Mouse (Mus musculus): Measurements from ENCODE around the gene Vmn2r22.
"Not testable (repeated sequence)": the region's sequence is repeated elsewhere in the genome, so short reads cannot be mapped to it uniquely, and the experiment has no call there.

DNA sequence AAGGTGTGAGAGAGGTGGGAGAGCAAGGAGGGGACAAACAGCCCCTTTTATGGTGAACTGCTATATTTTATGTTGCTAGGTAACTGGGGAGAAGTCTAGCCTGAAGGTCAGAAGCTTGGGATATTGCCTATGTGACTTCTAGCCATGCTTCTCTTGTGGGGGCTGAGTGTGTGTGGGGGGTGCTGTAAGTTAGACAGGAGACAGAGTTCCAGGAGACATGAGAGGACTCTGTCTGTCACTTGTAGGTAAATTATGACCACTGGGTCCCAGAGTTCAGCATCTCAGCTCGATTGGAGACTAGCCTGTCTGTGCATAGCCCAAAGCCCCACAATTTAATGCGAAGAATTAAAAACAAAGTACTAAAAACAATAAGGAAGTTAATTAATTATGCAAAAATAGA lies 75.8 kb downstream of the Vmn2r22 start:
- TF ChIP-seq EP300, CTCF (IDR thresholded peaks at IDR 0.05; ENCODE audit: low read depth): not testable (repeated sequence)

Data from liver, postnatal 0 days (tissue).